Mouse (Mus musculus): Measurements from ENCODE around the gene Mex3b. TPM values are rescaled to one million over a fixed set of nuclear protein-coding genes. Genes with fewer than 3 reads are reported as not detected.

Gene Mex3b
- total and polyA plus RNA-seq, 3 experiments: 0.59 to 2.5 (median 2.1) TPM

- Histone ChIP-seq H3K27ac (ENCODE audit: insufficient read depth, low read depth) (peak overlapping the region; percentile 8; the same call in 1 of the 2 replicates), H3K9ac (ENCODE audit: insufficient read depth, low read depth) (peak overlapping the region; percentile 49; the same call in 1 of the 2 replicates), H3K9me3 (replicated peaks; ENCODE audit: low read length) (peaks cover 14% of the 10 kb centered on the region), H3K36me3 (replicated peaks in 1 of 2; ENCODE audit: control insufficient read depth in 1 of 2, insufficient read depth in 1 of 2, low read length in 1 of 2) (peaks cover 0 to 16% of the 10 kb centered on the region in 2 experiments), H3K27me3 (replicated peaks) (peaks cover 5% of the 10 kb centered on the region), H3K4me2 (ENCODE audit: insufficient read depth, low read depth, poor library complexity, severe bottlenecking) (peak overlapping the region; percentile 91), H3K4me3 (replicated peaks in 1 of 3; ENCODE audit: low read depth in 2 of 3, low read length in 2 of 3, poor library complexity in 1 of 3) (peak overlapping the region; percentile 53 to 77 (median 74)), H3K79me2 (replicated peaks; ENCODE audit: control insufficient read depth, extremely low read depth, insufficient read depth, poor library complexity, severe bottlenecking) (no peaks in the 10 kb centered on the region), H3K4me1 (ENCODE audit: control insufficient read depth in 1 of 2, insufficient read depth in 2 of 2) (peaks cover 2 to 4% of the 10 kb centered on the region in 2 experiments; a peak in 1 of 4 replicates)
- dilution Hi-C loops (cut with MboI; ENCODE audit: extremely low pct_ligation_motif_present, extremely low pct_unique_long_range_greater_than_20kb, low sequenced_read_pairs) (no loop called here), in situ Hi-C loops (cut with MboI; ENCODE audit: low pct_ligation_motif_present, low pct_unique_long_range_greater_than_20kb, low sequenced_read_pairs) (no loop called here)
- peak; percentile 96 for DNase-seq (ENCODE audit: extremely low read depth)
- TF ChIP-seq ZNF384 (IDR thresholded peaks at IDR 0.05; ENCODE audit: low read depth, low read length) (no peak), HCFC1 (IDR thresholded peaks at IDR 0.05; ENCODE audit: low read depth, low read length) (peak; percentile 25; the same call in 1 of the 2 replicates), BHLHE40 (IDR thresholded peaks at IDR 0.05; ENCODE audit: low read depth, low read length) (peak; percentile 19), E2F4 (IDR thresholded peaks at IDR 0.05; ENCODE audit: insufficient replicate concordance, low read depth, low read length) (0 out of 2 replicates have a peak, but pooled peaks have one; percentile 11), NRF1 (IDR thresholded peaks at IDR 0.05; ENCODE audit: low read depth, low read length) (peak; percentile 96), NELFE (IDR thresholded peaks at IDR 0.05; ENCODE audit: low read depth, low read length) (peak; percentile 39), MYC (IDR thresholded peaks at IDR 0.05; ENCODE audit: low read depth, low read length) (no peak), CTCF (conservative IDR thresholded peaks at IDR 0.05 in 1 of 2, IDR thresholded peaks at IDR 0.05 in 1 of 2; ENCODE audit: low read depth in 2 of 2, low read length in 2 of 2) (peak in 1 of 2 experiments; percentile 78; a peak in 2 of 4 replicates), SMC3 (IDR thresholded peaks at IDR 0.05; ENCODE audit: low read depth, low read length) (peak; percentile 79), TBP (conservative IDR thresholded peaks at IDR 0.05; ENCODE audit: low read depth, low read length) (no peak), MXI1 (IDR thresholded peaks at IDR 0.05; ENCODE audit: low read depth, low read length) (peak; percentile 60; the same call in 1 of the 2 replicates), ELF1 (IDR thresholded peaks at IDR 0.05; ENCODE audit: low read depth, low read length) (peak; percentile 59), POLR2A (IDR thresholded peaks at IDR 0.05; ENCODE audit: low read depth, low read length) (peak; percentile 54), MEF2A (IDR thresholded peaks at IDR 0.05; ENCODE audit: borderline replicate concordance, low read depth, low read length) (peak; percentile 46), MAZ (IDR thresholded peaks at IDR 0.05; ENCODE audit: low read depth, low read length) (peak; percentile 94; the same call in 1 of the 2 replicates), CHD2 (IDR thresholded peaks at IDR 0.05; ENCODE audit: low read length) (peak; percentile 89), ETS1 (conservative IDR thresholded peaks at IDR 0.05; ENCODE audit: low read depth, low read length) (peak; percentile 27; the same call in 1 of the 2 replicates), JUN (IDR thresholded peaks at IDR 0.05; ENCODE audit: insufficient read depth, low read depth, low read length) (no peak), KAT2A (IDR thresholded peaks at IDR 0.05; ENCODE audit: insufficient replicate concordance, low read length) (0 out of 2 replicates have a peak, but pooled peaks have one; percentile 47), IRF4 (IDR thresholded peaks at IDR 0.05; ENCODE audit: low read depth, low read length) (peak; percentile 72), UBTF (IDR thresholded peaks at IDR 0.05; ENCODE audit: low read depth, low read length) (no peak), USF2 (conservative IDR thresholded peaks at IDR 0.05; ENCODE audit: low read depth, low read length) (no peak), RAD21 (IDR thresholded peaks at IDR 0.05; ENCODE audit: low read depth, low read length) (peak; percentile 70), SIN3A (IDR thresholded peaks at IDR 0.05; ENCODE audit: low read length) (peak; percentile 28; the same call in 1 of the 2 replicates), MAX (IDR thresholded peaks at IDR 0.05; ENCODE audit: low read length) (no peak), TCF12 (IDR thresholded peaks at IDR 0.05; ENCODE audit: low read depth, low read length) (peak; percentile 45), ZC3H11A (IDR thresholded peaks at IDR 0.05; ENCODE audit: low read depth, low read length) (peak; percentile 29; the same call in 1 of the 2 replicates), GABPA (IDR thresholded peaks at IDR 0.05; ENCODE audit: insufficient replicate concordance, low read depth, low read length) (no peak)
Observed at GRCm38 (mm10) chr7:82865834-82866485, 1.2 kb upstream of the Mex3b start.

Measured in CH12.LX (cell line).